Mouse (Mus musculus) brain, embryonic 14.5 days (tissue): ENCODE results near the gene Ripor3.

Experiments used
- CTCF ChIP-seq: fragments of 200-500 bp; IDR thresholded peaks from 2 replicates; pipeline ENCODE4 v1.5.1; 2012; ENCODE audit warnings: inconsistent platforms, mild to moderate bottlenecking, moderate library complexity, borderline replicate concordance; ENCODE audit not compliant: insufficient read depth, insufficient read length; ENCODE audit errors: extremely low read depth
- POLR2A ChIP-seq: fragments of 200-500 bp; IDR thresholded peaks from 2 replicates; pipeline ENCODE4 v1.6.1; 2012; ENCODE audit warnings: mild to moderate bottlenecking, inconsistent platforms, borderline replicate concordance; ENCODE audit not compliant: poor library complexity, insufficient read depth, insufficient read length, severe bottlenecking; ENCODE audit errors: extremely low read depth

DNA sequence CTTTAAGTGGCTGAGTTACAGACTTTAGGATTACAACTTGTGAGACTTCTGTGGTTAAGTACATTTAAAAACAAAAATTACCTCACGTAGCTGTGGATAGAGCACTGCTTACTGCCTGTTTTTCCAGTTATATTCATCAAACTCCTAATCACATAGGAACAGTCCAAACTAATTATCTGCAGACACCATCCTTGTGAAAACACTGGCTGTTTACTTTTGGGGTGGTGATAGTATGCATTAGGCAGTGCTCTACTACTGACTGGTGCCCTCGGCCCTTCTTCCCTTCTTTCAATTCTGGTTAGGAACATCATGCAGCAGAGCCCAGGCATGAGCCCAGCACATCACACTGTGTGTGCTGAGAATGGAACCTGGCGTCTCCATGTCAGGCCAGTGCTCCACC is 63.2 kb downstream of the Ripor3 start:
- no peak for TF ChIP-seq CTCF
- TF ChIP-seq POLR2A = no peak
